Mouse (Mus musculus): Measurements from ENCODE around the gene Acsf3. TPM values are rescaled to one million over a fixed set of nuclear protein-coding genes. Genes with fewer than 3 reads are reported as not detected.

Acsf3 gene
- 1 to 10 TPM; 6.5 to 7.2 TPM for polyA plus RNA-seq (2017; shearing (Covaris generic))

GRCm38 (mm10) chr8:122775285-122776155, at the start of gene Acsf3:
Acsf3 (plus strand) TSS chr8:122775486.

GRCm38 (mm10) chr8:122847829-122848561, 72.7 kb downstream of the Acsf3 start, which contains the start of gene Cdh15:
Cdh15 (plus strand) TSS chr8:122847966.

Other genes starting within 250 kb of the Acsf3 start
- 10 to 100 TPM in 1 of 2 experiments, 1 to 10 TPM in 1; 3.8 to 18.3 TPM for gene Piezo1, start 224.2 kb upstream of the Acsf3 start, polyA plus RNA-seq (2017; shearing (Covaris generic))
- gene Cdt1, start 207.5 kb upstream of the Acsf3 start, polyA plus RNA-seq (2017; shearing (Covaris generic)) = 10 to 100 TPM; 18.4 to 32.8 TPM
- 100 to 1,000 TPM; 210 to 270 TPM for gene Aprt, start 198.6 kb upstream of the Acsf3 start, polyA plus RNA-seq (2017; shearing (Covaris generic))
- gene Galns, start 164.0 kb upstream of the Acsf3 start, polyA plus RNA-seq (2017; shearing (Covaris generic)) = 10 to 100 TPM; 15.8 to 16.0 TPM
- gene Trappc2l, start 163.8 kb upstream of the Acsf3 start, polyA plus RNA-seq (2017; shearing (Covaris generic)) = 10 to 100 TPM; 47.4 to 54.6 TPM
- not detected for gene Pabpn1l, start 152.7 kb upstream of the Acsf3 start, polyA plus RNA-seq (2017; shearing (Covaris generic))
- 1 to 10 TPM in 1 of 2 experiments, under 1 TPM in 1; 0.42 to 1.2 TPM for gene Cbfa2t3, start 76.4 kb upstream of the Acsf3 start, polyA plus RNA-seq (2017; shearing (Covaris generic))
- gene Cdh15, start 72.5 kb downstream of the Acsf3 start, polyA plus RNA-seq (2017; shearing (Covaris generic)) = under 1 TPM; 0.13 to 0.16 TPM